Mouse (Mus musculus): ENCODE results near the gene Gm10283. TPM values are rescaled to one million over a fixed set of nuclear protein-coding genes. Genes with fewer than 3 reads are reported as not detected.

Gene Gm10283
- polyA plus RNA-seq (2014; fragmentation: Illumina TruSeq; extraction: RNeasy Lipid Tissue Mini Kit (QIAGEN cat#74804); ENCODE audit: low read depth, low replicate concordance) = not detected

GRCm38 (mm10) chr8:60503098-60503497 lies at the start of gene Gm10283:
Gene Gm10283, minus strand, starts transcription at chr8:60503198.

GRCm38 (mm10) chr8:60505653-60506521 lies 2.9 kb upstream of the Gm10283 start, which contains the start of gene Aadat:
Gene Aadat, plus strand, starts transcription at chr8:60505932.

Other genes with a start within 250 kb of the Gm10283 start
- not detected for gene Aadat, start 2.7 kb upstream of the Gm10283 start, polyA plus RNA-seq (2014; fragmentation: Illumina TruSeq; extraction: RNeasy Lipid Tissue Mini Kit (QIAGEN cat#74804); ENCODE audit: low read depth, low replicate concordance)
- gene Mfap3l, start 129.6 kb upstream of the Gm10283 start, polyA plus RNA-seq (2014; fragmentation: Illumina TruSeq; extraction: RNeasy Lipid Tissue Mini Kit (QIAGEN cat#74804); ENCODE audit: low read depth, low replicate concordance) = 21.6 TPM